Mouse (Mus musculus): ENCODE measurements at regions not wholly inside any gene's neighbourhood (a gene's known extent, or its start where the extent isn't known, plus 50 kb on each side); places are given as distances from the start of the nearest gene placed in this dataset.

GRCm38 (mm10) chr12:112277511-112277910 lies 131.5 kb downstream of the Kif26a start:
- TF ChIP-seq POLR2A (IDR thresholded peaks at IDR 0.05; ENCODE audit: extremely low read depth, insufficient read depth, low read length), result no peak
- TF ChIP-seq CTCF (IDR thresholded peaks at IDR 0.05; ENCODE audit: low read depth, low read length), result no peak
